Mouse (Mus musculus) heart, adult 2 months (tissue): ENCODE results near the gene Fcgrt.

Experiments
- EP300 ChIP-seq: fragments of 200-500 bp; IDR thresholded peaks from 2 replicates; pipeline ENCODE4 v1.6.1; 2011; ENCODE audit warnings: low read depth, low read length, control low read depth; ENCODE audit not compliant: insufficient read depth
- POLR2A ChIP-seq: fragments of 200-500 bp; IDR thresholded peaks from 2 replicates; pipeline ENCODE4 v1.6.1; 2011; ENCODE audit warnings: mild to moderate bottlenecking, low read depth, low read length, control low read depth; ENCODE audit not compliant: insufficient read depth

DNA sequence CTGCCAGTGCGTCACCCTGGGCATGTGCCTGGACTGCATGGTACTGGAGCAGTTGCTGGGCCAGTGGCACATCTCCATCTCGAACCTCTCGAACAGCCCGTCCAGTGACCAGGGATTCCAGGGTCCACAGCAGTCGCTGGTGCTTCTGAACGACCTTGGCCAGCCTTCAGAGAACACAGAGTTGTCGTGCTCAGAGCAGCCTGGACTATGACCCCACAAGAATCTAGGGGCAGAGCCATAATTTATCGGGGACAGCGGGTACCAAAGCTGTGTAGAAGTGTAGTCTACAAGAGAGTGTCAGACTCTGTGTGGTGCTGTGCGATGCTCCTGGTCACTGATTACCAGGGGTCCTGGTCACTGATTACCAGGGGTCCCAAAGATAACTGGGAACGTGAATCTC lies 44.2 kb upstream of the Fcgrt start:
- no peak for TF ChIP-seq EP300
- TF ChIP-seq POLR2A = no peak
